ENCODE assay signal across 21 mouse cellular contexts in genomic region chr11:21162093-21162492, GRCm38 (mm10).
A peak's percentile ranks its signal among the peaks of the same experiment; 100 is the strongest.
DNase-seq lines count a peak whose midpoint lies in the region; ATAC-seq lines count a peak whose summit lies in the region.
"Had no signal": no experiment of that assay in that cellular context is flagged by ENCODE, and none has a peak within 500 bp of the region (broad histone marks: within the 10 kb centered on the region; RNA-seq: fewer than 3 reads in every experiment).

No protein-coding gene starts in this region.

- no peak for DNase-seq in frontal cortex, postnatal 10 days (ENCODE audit: low spot score in 2 of 2)
- peak; percentile 57 for DNase-seq in layer of hippocampus, adult 9-11 months
- DNase-seq in layer of hippocampus, adult 9-10 months (ENCODE audit: low spot score), result no peak
- peak; percentile 34 to 42 for DNase-seq in right cerebral cortex, adult 2 months (ENCODE audit: low spot score in 2 of 2)
- DNase-seq in right cerebral cortex, postnatal 10 days (ENCODE audit: low spot score in 2 of 2), result no peak
- DNase-seq in thymus, postnatal 25 days, result no peak
- DNase-seq: adrenal gland, postnatal 10 days; cerebellum, adult 11-12 months; cerebellum, adult 9-11 months; gastrocnemius, postnatal 14 days; heart, postnatal 36 days; kidney, adult 8-10 months; kidney, postnatal 4 days; right cerebral cortex, postnatal 4 days; thymus, adult 18-20 months; thymus, postnatal 36 days had no signal

- peak; percentile 79 for ATAC-seq in frontal cortex, adult (ENCODE audit: low TSS enrichment)
- ATAC-seq: forebrain, embryonic 13.5 days; intestine, embryonic 16.5 days; midbrain, embryonic 16.5 days; Patski had no signal

Comparison
In these comparisons a context has a peak if more than half of its experiments do, and no peak if none do; other contexts are left out.
1. DNase-seq: peak in layer of hippocampus, adult 9-11 months (single experiment) and right cerebral cortex, adult 2 months (2 of 2); none in frontal cortex, postnatal 10 days (0 of 2), layer of hippocampus, adult 9-10 months (single experiment), right cerebral cortex, postnatal 10 days (0 of 2) and thymus, postnatal 25 days (single experiment).